7 mouse cellular contexts compared by ENCODE assay signal in the genomic region with DNA sequence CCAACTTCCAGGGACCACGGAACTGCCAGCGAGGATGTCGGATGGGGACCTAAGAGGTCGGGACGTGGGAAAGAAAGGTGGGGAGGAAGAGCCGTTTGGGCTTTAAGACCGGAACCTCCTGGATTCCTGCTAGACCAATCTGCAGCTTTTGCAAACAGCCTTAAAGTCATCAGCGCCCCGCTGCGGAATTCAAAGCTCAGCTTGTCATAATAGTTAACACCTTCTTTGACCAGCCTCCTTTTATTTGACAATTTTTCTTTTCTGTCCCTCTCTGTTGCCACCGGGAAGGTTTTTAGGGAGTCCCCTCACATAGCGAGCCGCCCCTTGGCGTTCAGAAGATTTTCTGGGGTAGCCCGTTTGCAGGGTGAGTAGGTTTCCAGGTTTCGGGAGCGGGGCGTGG. TPM values are rescaled to one million over a fixed set of nuclear protein-coding genes. Genes with fewer than 3 reads are reported as not detected.
DNase-seq lines count a peak whose midpoint lies in the region; ATAC-seq and TF ChIP-seq lines count a peak whose summit lies in the region.

A gene (plus strand): TSS at position 192 of the 400 bp plus-strand sequence.

- no peak for TF ChIP-seq CTCF in embryonic fibroblast, embryonic 13.5 days (IDR thresholded peaks at IDR 0.05; ENCODE audit: borderline replicate concordance, insufficient read depth, low read length)
- TF ChIP-seq CTCF in stomach, postnatal 0 days (IDR thresholded peaks at IDR 0.05; ENCODE audit: low read depth), result peak; percentile 32; the same call in 1 of the 2 replicates

- peak within 1 kb of the TSS; percentile 73 for H3K9ac ChIP-seq in hindbrain, embryonic 15.5 days
- peak within 1 kb of the TSS; percentile 69 for H3K9ac ChIP-seq in lung, embryonic 16.5 days (ENCODE audit: low read length)
- peak within 1 kb of the TSS; percentile 67 for H3K9ac ChIP-seq in stomach, postnatal 0 days (ENCODE audit: low read length)

- no peak for DNase-seq in stomach, postnatal 0 days (ENCODE audit: low spot score)
- no peak for DNase-seq in T-cell, adult 2 months (ENCODE audit: low spot score)

- peaks cover 2% of the 10 kb centered on the region; the same call in 1 of the 2 replicates for H3K9me3 ChIP-seq in megakaryocyte, embryonic 14.5 days
- no peaks in the 10 kb centered on the region for H3K9me3 ChIP-seq in hindbrain, embryonic 15.5 days
- no peaks in the 10 kb centered on the region for H3K9me3 ChIP-seq in lung, embryonic 16.5 days (ENCODE audit: control insufficient read depth, low read length)
- H3K9me3 ChIP-seq in stomach, postnatal 0 days (ENCODE audit: control insufficient read depth, low read length), result no peaks in the 10 kb centered on the region

- H3K4me1 ChIP-seq in megakaryocyte, embryonic 14.5 days, result peaks cover 38% of the 10 kb centered on the region
- H3K4me1 ChIP-seq in embryonic fibroblast, embryonic 13.5 days (ENCODE audit: control insufficient read depth, insufficient read depth, low read length), result 0 out of 2 replicates have a peak, but pooled peaks cover 3% of the 10 kb centered on the region
- H3K4me1 ChIP-seq in hindbrain, embryonic 15.5 days (replicated peaks), result peaks cover 33% of the 10 kb centered on the region
- H3K4me1 ChIP-seq in lung, embryonic 16.5 days (replicated peaks; ENCODE audit: control insufficient read depth, insufficient read depth, low read length), result peaks cover 25% of the 10 kb centered on the region
- peaks cover 9% of the 10 kb centered on the region for H3K4me1 ChIP-seq in stomach, postnatal 0 days (replicated peaks; ENCODE audit: control insufficient read depth, insufficient read depth)

- peaks cover 18% of the 10 kb centered on the region for H3K36me3 ChIP-seq in megakaryocyte, embryonic 14.5 days (replicated peaks; ENCODE audit: low read length)
- H3K36me3 ChIP-seq in hindbrain, embryonic 15.5 days, result 0 out of 2 replicates have a peak, but pooled peaks cover 3% of the 10 kb centered on the region
- H3K36me3 ChIP-seq in lung, embryonic 16.5 days (ENCODE audit: control insufficient read depth, insufficient read depth, low read length), result no peaks in the 10 kb centered on the region; the same call in 1 of the 2 replicates
- no peaks in the 10 kb centered on the region; the same call in 1 of the 2 replicates for H3K36me3 ChIP-seq in stomach, postnatal 0 days (ENCODE audit: control insufficient read depth, insufficient read depth, low read length)

- under 1% methylated on average over 18 of the region's 18 CpGs for whole genome bisulfite sequencing in hindbrain, embryonic 15.5 days
- WGBS in lung, embryonic 16.5 days, result 3% methylated on average over 18 of the region's 18 CpGs
- 4% methylated on average over 18 of the region's 18 CpGs for WGBS in stomach, postnatal 0 days

- H3K27me3 ChIP-seq in megakaryocyte, embryonic 14.5 days (replicated peaks), result peaks cover 84% of the 10 kb centered on the region
- peaks cover 17% of the 10 kb centered on the region for H3K27me3 ChIP-seq in hindbrain, embryonic 15.5 days
- peaks cover 14% of the 10 kb centered on the region; the same call in 1 of the 2 replicates for H3K27me3 ChIP-seq in lung, embryonic 16.5 days (ENCODE audit: control insufficient read depth, insufficient read depth, low read depth, low read length)
- no peaks in the 10 kb centered on the region for H3K27me3 ChIP-seq in stomach, postnatal 0 days (ENCODE audit: control insufficient read depth, insufficient read depth, low read length)

- TF ChIP-seq EP300 in stomach, postnatal 0 days (optimal IDR thresholded peaks at IDR 0.05), result no peak

- peak within 1 kb of the TSS; percentile 94 for H3K4me2 ChIP-seq in hindbrain, embryonic 15.5 days
- H3K4me2 ChIP-seq in lung, embryonic 16.5 days (ENCODE audit: low read depth, low read length), result peak within 1 kb of the TSS; percentile 99
- H3K4me2 ChIP-seq in stomach, postnatal 0 days (replicated peaks; ENCODE audit: low read depth), result peak within 1 kb of the TSS; percentile 99

- H3K27ac ChIP-seq in embryonic fibroblast, embryonic 13.5 days (ENCODE audit: insufficient read depth, low read length), result no peak within 1 kb of the TSS
- peak within 1 kb of the TSS; percentile 73 for H3K27ac ChIP-seq in hindbrain, embryonic 15.5 days (replicated peaks)
- H3K27ac ChIP-seq in lung, embryonic 16.5 days (ENCODE audit: low read length), result no peak within 1 kb of the TSS
- H3K27ac ChIP-seq in stomach, postnatal 0 days (replicated peaks), result 0 out of 2 replicates have a peak within 1 kb of the TSS, but pooled peaks have one; percentile 40

- no peak for ATAC-seq in megakaryocyte, adult 5-6 weeks (ENCODE audit: poor library complexity, severe bottlenecking)
- no peak for ATAC-seq in hindbrain, embryonic 15.5 days (ENCODE audit: low FRiP score, low read depth)
- no peak for ATAC-seq in lung, embryonic 16.5 days (ENCODE audit: low read depth)
- ATAC-seq in stomach, postnatal 0 days (ENCODE audit: low FRiP score, low TSS enrichment), result no peak

- TF ChIP-seq POLR2A in embryonic fibroblast, embryonic 13.5 days (IDR thresholded peaks at IDR 0.05; ENCODE audit: low read depth, low read length), result no peak

- peak within 1 kb of the TSS; percentile 86 for H3K4me3 ChIP-seq in megakaryocyte, embryonic 14.5 days (replicated peaks)
- H3K4me3 ChIP-seq in embryonic fibroblast, embryonic 13.5 days (ENCODE audit: insufficient read depth, low read length), result peak within 1 kb of the TSS; percentile 37
- peak within 1 kb of the TSS; percentile 66 for H3K4me3 ChIP-seq in hindbrain, embryonic 15.5 days
- peak within 1 kb of the TSS; percentile 62 for H3K4me3 ChIP-seq in lung, embryonic 16.5 days (ENCODE audit: low read length)
- peak within 1 kb of the TSS; percentile 51 for H3K4me3 ChIP-seq in stomach, postnatal 0 days (ENCODE audit: low read depth, low read length)

RNA-seq across cellular contexts. Expression of the gene that starts here (rescaled TPM):
- not detected in 2 replicates for polyA plus RNA-seq in megakaryocyte, embryonic 14.5 days (2012; ENCODE audit: insufficient read depth, low replicate concordance)
- not detected in 2 replicates for total RNA-seq in megakaryocyte, adult 5-6 weeks (2015)
- total RNA-seq in megakaryocyte, adult 5-6 weeks (2017), result 0.16 TPM in 1 of 2 replicates, not detected in the other
- polyA plus RNA-seq in embryonic fibroblast, embryonic 13.5 days (2011; ENCODE audit: insufficient read length, low read depth, missing spikeins), result 0.16 and 0.47 TPM in 2 replicates
- polyA plus RNA-seq in hindbrain, embryonic 15.5 days (2015; fragmentation: Nextera tagmentation; extraction: Ambion mirVana), result 0.92 and 1.5 TPM in 2 replicates
- polyA plus RNA-seq in lung, embryonic 16.5 days (2015; fragmentation: Nextera tagmentation; extraction: Ambion mirVana), result 0.23 and 0.24 TPM in 2 replicates
- polyA plus RNA-seq in stomach, postnatal 0 days (2015; fragmentation: Nextera tagmentation; extraction: Ambion mirVana), result 0.28 and 0.40 TPM in 2 replicates

Comparison
In these comparisons a context has a peak if more than half of its experiments do, and no peak if none do; other contexts are left out.
1. H3K27ac ChIP-seq: peak in hindbrain, embryonic 15.5 days (single experiment) and stomach, postnatal 0 days (single experiment); none in embryonic fibroblast, embryonic 13.5 days (single experiment) and lung, embryonic 16.5 days (single experiment).
2. Peak in every context shown above with its lines, with median percentiles within 50 percentile points of each other: H3K4me3 ChIP-seq, H3K4me2 ChIP-seq and H3K9ac ChIP-seq.